Mouse (Mus musculus): ENCODE results near the gene Slc27a4. TPM values are rescaled to one million over a fixed set of nuclear protein-coding genes. Genes with fewer than 3 reads are reported as not detected.

Gene Slc27a4
- polyA plus RNA-seq, 1 experiment from 2014 or later: 10.6 TPM

- no peak overlapping the region for H3K4me2 ChIP-seq (ENCODE audit: low read depth, low read length)
- H3K27me3 ChIP-seq (ENCODE audit: control insufficient read depth, insufficient read depth, low read length): no peaks in the 10 kb centered on the region
- no peaks in the 10 kb centered on the region for H3K4me1 ChIP-seq (ENCODE audit: control insufficient read depth, insufficient read depth, low read length)
- no peaks in the 10 kb centered on the region for H3K36me3 ChIP-seq (ENCODE audit: control insufficient read depth, insufficient read depth)
- ATAC-seq (replicated peaks; ENCODE audit: extremely low read depth, insufficient read depth, low FRiP score): no peak
- no peak overlapping the region for H3K9ac ChIP-seq (ENCODE audit: low read length)
- no peak overlapping the region for H3K4me3 ChIP-seq (ENCODE audit: low read length)
- no peak overlapping the region for H3K27ac ChIP-seq (ENCODE audit: low read length)
- WGBS: 9% methylated on average over 5 of the region's 5 CpGs
- no peaks in the 10 kb centered on the region for H3K9me3 ChIP-seq (replicated peaks; ENCODE audit: control insufficient read depth, low read length)
These were observed 56.5 kb downstream of the Slc27a4 start for GRCm38 (mm10) chr2:29858748-29859473.

- H3K36me3 ChIP-seq (ENCODE audit: control insufficient read depth, insufficient read depth): no peaks in the 10 kb centered on the region
- no peak overlapping the region for H3K4me2 ChIP-seq (ENCODE audit: low read depth, low read length)
- peaks cover 8% of the 10 kb centered on the region for H3K4me1 ChIP-seq (ENCODE audit: control insufficient read depth, insufficient read depth, low read length)
- H3K9ac ChIP-seq (ENCODE audit: low read length): no peak overlapping the region
- no peak overlapping the region for H3K4me3 ChIP-seq (ENCODE audit: low read length)
- ATAC-seq (replicated peaks; ENCODE audit: extremely low read depth, insufficient read depth, low FRiP score): no peak
- 68% methylated on average over 4 of the region's 4 CpGs for WGBS
- H3K27me3 ChIP-seq (ENCODE audit: control insufficient read depth, insufficient read depth, low read length): no peaks in the 10 kb centered on the region
- H3K9me3 ChIP-seq (replicated peaks; ENCODE audit: control insufficient read depth, low read length): no peaks in the 10 kb centered on the region
- no peak overlapping the region for H3K27ac ChIP-seq (ENCODE audit: low read length)
These were observed 62.7 kb downstream of the Slc27a4 start for GRCm38 (mm10) chr2:29865125-29865524.

Small RNA genes within 50 kb of the gene (microRNA-seq; reads per million reads assigned to microRNA genes)
- gene Mir219a-2: not detected
- gene Mir219b: not detected

Other genes with a start within 250 kb of the Slc27a4 start
- 11.3 and 12.9 TPM in 2 replicates for gene Rapgef1, start 182.9 kb upstream of the Slc27a4 start, polyA plus RNA-seq (2015; fragmentation: Nextera tagmentation; extraction: Ambion mirVana)
- gene Gm13420, start 50.9 kb upstream of the Slc27a4 start, polyA plus RNA-seq (2015; fragmentation: Nextera tagmentation; extraction: Ambion mirVana): not detected in 2 replicates
- gene Gm13547, start 43.3 kb upstream of the Slc27a4 start, polyA plus RNA-seq (2015; fragmentation: Nextera tagmentation; extraction: Ambion mirVana): 0.32 TPM in 1 of 2 replicates, not detected in the other
- gene Coq4, start 15.1 kb upstream of the Slc27a4 start, polyA plus RNA-seq (2015; fragmentation: Nextera tagmentation; extraction: Ambion mirVana): 27.2 and 31.4 TPM in 2 replicates
- 26.4 and 29.6 TPM in 2 replicates for gene Trub2, start 14.1 kb upstream of the Slc27a4 start, polyA plus RNA-seq (2015; fragmentation: Nextera tagmentation; extraction: Ambion mirVana)
- gene Urm1, start 17.4 kb downstream of the Slc27a4 start, polyA plus RNA-seq (2015; fragmentation: Nextera tagmentation; extraction: Ambion mirVana): 16.3 and 17.2 TPM in 2 replicates
- gene Cercam, start 66.5 kb downstream of the Slc27a4 start, polyA plus RNA-seq (2015; fragmentation: Nextera tagmentation; extraction: Ambion mirVana): 16.8 and 21.5 TPM in 2 replicates
- 41.3 and 48.1 TPM in 2 replicates for gene Odf2, start 86.6 kb downstream of the Slc27a4 start, polyA plus RNA-seq (2015; fragmentation: Nextera tagmentation; extraction: Ambion mirVana)
- gene Gle1, start 132.8 kb downstream of the Slc27a4 start, polyA plus RNA-seq (2015; fragmentation: Nextera tagmentation; extraction: Ambion mirVana): 40.0 and 40.3 TPM in 2 replicates
- 93.0 and 113 TPM in 2 replicates for gene Sptan1, start 162.9 kb downstream of the Slc27a4 start, polyA plus RNA-seq (2015; fragmentation: Nextera tagmentation; extraction: Ambion mirVana)
- gene Wdr34, start 246.2 kb downstream of the Slc27a4 start, polyA plus RNA-seq (2015; fragmentation: Nextera tagmentation; extraction: Ambion mirVana): 24.1 and 25.6 TPM in 2 replicates

Measured in heart, embryonic 16.5 days (tissue).